Mouse (Mus musculus) thymus, postnatal 25 days (tissue): Measurements from ENCODE around the gene Slc1a5.

ENCODE experiments used
- DNase-seq: peaks from one replicate; pipeline ENCODE4 v3.0.0; 2022

The Slc1a5 gene

GRCm38 (mm10) chr7:16821091-16821490, 40.0 kb downstream of the Slc1a5 start:
- no peak for DNase-seq

- DNase-seq = no peak
Measured at GRCm38 (mm10) chr7:16821669-16822101, 40.5 kb downstream of the Slc1a5 start.

- DNase-seq = no peak
Measured at GRCm38 (mm10) chr7:16823734-16824133, 42.6 kb downstream of the Slc1a5 start.

GRCm38 (mm10) chr7:16825785-16826184, 44.6 kb downstream of the Slc1a5 start:
- DNase-seq = peak; percentile 67

GRCm38 (mm10) chr7:16826571-16826970, 45.4 kb downstream of the Slc1a5 start:
- DNase-seq = no peak

GRCm38 (mm10) chr7:16827274-16827673, 46.1 kb downstream of the Slc1a5 start:
- DNase-seq = no peak

GRCm38 (mm10) chr7:16830449-16830848, 49.3 kb downstream of the Slc1a5 start:
- no peak for DNase-seq

GRCm38 (mm10) chr7:16837916-16838803, 57.0 kb downstream of the Slc1a5 start:
- no peak for DNase-seq

GRCm38 (mm10) chr7:16838804-16839426, 57.8 kb downstream of the Slc1a5 start:
- no peak for DNase-seq

GRCm38 (mm10) chr7:16839427-16840108, 58.4 kb downstream of the Slc1a5 start:
- no peak for DNase-seq

- DNase-seq = no peak
Measured at GRCm38 (mm10) chr7:16840109-16840491, 59.0 kb downstream of the Slc1a5 start.

GRCm38 (mm10) chr7:16841078-16841477, 59.9 kb downstream of the Slc1a5 start:
- DNase-seq = peak; percentile 61

GRCm38 (mm10) chr7:16841561-16842560, 60.7 kb downstream of the Slc1a5 start:
- DNase-seq = peak; percentile 90

- peak; percentile 96 for DNase-seq
Measured at GRCm38 (mm10) chr7:16842645-16843063, 61.5 kb downstream of the Slc1a5 start, which contains the start of gene Prkd2. Gene Prkd2, plus strand, starts transcription at chr7:16842902.

GRCm38 (mm10) chr7:16843441-16844171, 62.5 kb downstream of the Slc1a5 start:
- DNase-seq = peak; percentile 86

- no peak for DNase-seq
Measured at GRCm38 (mm10) chr7:16844696-16845071, 63.5 kb downstream of the Slc1a5 start.

GRCm38 (mm10) chr7:16845072-16845819, 64.1 kb downstream of the Slc1a5 start:
- DNase-seq = peak; percentile 87

GRCm38 (mm10) chr7:16845820-16846167, 64.7 kb downstream of the Slc1a5 start:
- DNase-seq = no peak

GRCm38 (mm10) chr7:16846775-16847174, 65.6 kb downstream of the Slc1a5 start:
- no peak for DNase-seq

- DNase-seq = no peak
Measured at GRCm38 (mm10) chr7:16847507-16847906, 66.4 kb downstream of the Slc1a5 start.
